Mouse (Mus musculus) liver, adult 2 months (tissue): ENCODE results near the gene Tinag. TPM values are rescaled to one million over a fixed set of nuclear protein-coding genes. Genes with fewer than 3 reads are reported as not detected.
A peak's percentile ranks its signal among the peaks of the same experiment; 100 is the strongest.
"Not testable (repeated sequence)": the region's sequence is repeated elsewhere in the genome, so short reads cannot be mapped to it uniquely, and the experiment has no call there.

Experiments used
- DNase-seq: peaks from one replicate; pipeline ENCODE4 v3.0.0-alpha.2; 2011; ENCODE audit warnings: low read depth, low spot score; ENCODE audit errors: extremely low read depth
- H3K27ac ChIP-seq: fragments of 200-500 bp; replicated peaks from 2 replicates; pipeline ENCODE4 v1.5.1; 2012; ENCODE audit warnings: low read depth, mild to moderate bottlenecking, control low read depth, inconsistent platforms, low read length; ENCODE audit not compliant: insufficient read depth
- H3K27me3 ChIP-seq: fragments of 200-500 bp; 2 replicates; pipeline ENCODE4 v1.6.1; 2012; ENCODE audit warnings: mild to moderate bottlenecking, moderate library complexity, low read length, inconsistent platforms; ENCODE audit not compliant: control insufficient read depth, insufficient read depth
- H3K36me3 ChIP-seq: fragments of 200-500 bp; 2 replicates; pipeline ENCODE4 v1.6.1; 2012; ENCODE audit warnings: low read length, inconsistent platforms; ENCODE audit not compliant: control insufficient read depth, insufficient read depth
- H3K4me1 ChIP-seq: fragments of 200-500 bp; 2 replicates; pipeline ENCODE4 v1.6.1; 2011; ENCODE audit warnings: low read length; ENCODE audit not compliant: control insufficient read depth, insufficient read depth
- H3K4me3 ChIP-seq: fragments of 200-500 bp; 2 replicates; pipeline ENCODE4 v1.5.1; 2011; ENCODE audit warnings: low read depth, mild to moderate bottlenecking, control low read depth, low read length, moderate library complexity; ENCODE audit not compliant: insufficient read depth
- H3K79me2 ChIP-seq: fragments of 200-500 bp; 2 replicates; pipeline ENCODE4 v1.6.1; 2012; ENCODE audit warnings: inconsistent platforms, mild to moderate bottlenecking, low read length, moderate library complexity; ENCODE audit not compliant: control insufficient read depth, insufficient read depth
- H3K9ac ChIP-seq: fragments of 200-500 bp; 2 replicates; pipeline ENCODE4 v1.6.1; 2012; ENCODE audit warnings: low read depth, mild to moderate bottlenecking, control low read depth, inconsistent platforms, low read length
- CTCF ChIP-seq: fragments of 200-500 bp; IDR thresholded peaks from 2 replicates; pipeline ENCODE4 v1.5.1; 2011; ENCODE audit warnings: low read depth, low read length, control low read depth
- POLR2A ChIP-seq: fragments of 200-500 bp; IDR thresholded peaks from 2 replicates; pipeline ENCODE4 v1.6.1; 2011; ENCODE audit warnings: low read length, control low read depth; ENCODE audit not compliant: insufficient read depth; ENCODE audit errors: extremely low read depth
- WGBS: fragments of 180-500 bp; shearing (Covaris S2); methylation state at CpG from one replicate; pipeline ENCODE4 v1.1.7; 2018; 5-methylcytosine and 5-hydroxymethylcytosine counted together
- polyA plus RNA-seq: library from polyadenylated mRNA; depleted of rRNA; stranded (reverse); fragments of >200 nt; gene quantifications from 2 replicates; pipeline ENCODE4 v1.2.3, GENCODE M21; 2012; rRNA removed
- total RNA-seq: library from RNA; depleted of rRNA; stranded (reverse); fragments of >200 nt; gene quantifications from 2 replicates; pipeline ENCODE4 v1.2.3, GENCODE M21; 2014; rRNA removed

Tinag gene
- total RNA-seq (0.13 TPM in 1 of 2 replicates, not detected in the other), polyA plus RNA-seq (not detected in 2 replicates)

- no peaks in the 10 kb centered on the region for H3K27me3 ChIP-seq
- DNase-seq = peak; percentile 35
- H3K4me3 ChIP-seq = no peak within 1 kb of the TSS
- H3K79me2 ChIP-seq = no peaks in the 10 kb centered on the region
- WGBS = 14% methylated on average over 2 of the region's 2 CpGs
- H3K9ac ChIP-seq = no peak within 1 kb of the TSS
- TF ChIP-seq CTCF (no peak), POLR2A (no peak)
- no peaks in the 10 kb centered on the region for H3K36me3 ChIP-seq
- no peak within 1 kb of the TSS for H3K27ac ChIP-seq
- peaks cover 4% of the 10 kb centered on the region; the same call in 1 of the 2 replicates for H3K4me1 ChIP-seq
These were observed at the start of gene Tinag for GRCm38 (mm10) chr9:77045585-77045984. Tinag (minus strand) TSS chr9:77045794.

- not testable (repeated sequence) for H3K27me3 ChIP-seq, H3K36me3 ChIP-seq, H3K27ac ChIP-seq, H3K4me1 ChIP-seq, H3K79me2 ChIP-seq, H3K9ac ChIP-seq, DNase-seq, H3K4me3 ChIP-seq
- 70% methylated on average over 1 of the region's 1 CpGs for WGBS
These were observed 37.6 kb upstream of the Tinag start for GRCm38 (mm10) chr9:77083221-77083620.

- no peaks in the 10 kb centered on the region for H3K36me3 ChIP-seq
- TF ChIP-seq POLR2A = no peak
- no peak overlapping the region for H3K4me3 ChIP-seq
- no peaks in the 10 kb centered on the region for H3K27me3 ChIP-seq
- H3K79me2 ChIP-seq = no peaks in the 10 kb centered on the region
- no peak overlapping the region for H3K9ac ChIP-seq
- WGBS = 39% methylated on average over 2 of the region's 2 CpGs
- no peak overlapping the region for H3K27ac ChIP-seq
- peak; percentile 20 for DNase-seq
- no peaks in the 10 kb centered on the region for H3K4me1 ChIP-seq
These were observed 26.1 kb upstream of the Tinag start for GRCm38 (mm10) chr9:77071676-77072075.

- no peaks in the 10 kb centered on the region for H3K4me1 ChIP-seq
- no peak overlapping the region for H3K4me3 ChIP-seq
- no peak overlapping the region for H3K27ac ChIP-seq
- no peaks in the 10 kb centered on the region for H3K79me2 ChIP-seq
- 77% methylated on average over 4 of the region's 4 CpGs for WGBS
- no peak for TF ChIP-seq POLR2A
- DNase-seq = no peak
- H3K9ac ChIP-seq = no peak overlapping the region
- no peaks in the 10 kb centered on the region for H3K36me3 ChIP-seq
- no peaks in the 10 kb centered on the region for H3K27me3 ChIP-seq
These were observed 11.0 kb upstream of the Tinag start for GRCm38 (mm10) chr9:77056611-77057010.

GRCm38 (mm10) chr9:77054426-77055193 lies 9.0 kb upstream of the Tinag start:
- Histone ChIP-seq H3K9ac (no peak overlapping the region), H3K79me2 (no peaks in the 10 kb centered on the region), H3K27me3 (no peaks in the 10 kb centered on the region), H3K4me3 (no peak overlapping the region), H3K4me1 (no peaks in the 10 kb centered on the region), H3K36me3 (no peaks in the 10 kb centered on the region), H3K27ac (no peak overlapping the region)
- no peak for TF ChIP-seq POLR2A
- no peak for TF ChIP-seq CTCF
- WGBS = 83% methylated on average over 9 of the region's 9 CpGs
- DNase-seq = no peak

- Histone ChIP-seq H3K27ac (no peak overlapping the region), H3K27me3 (no peaks in the 10 kb centered on the region), H3K4me1 (no peaks in the 10 kb centered on the region), H3K9ac (no peak overlapping the region), H3K79me2 (no peaks in the 10 kb centered on the region), H3K36me3 (no peaks in the 10 kb centered on the region), H3K4me3 (no peak overlapping the region)
- 73% methylated on average over 2 of the region's 2 CpGs for WGBS
- no peak for DNase-seq
- TF ChIP-seq CTCF = no peak
- no peak for TF ChIP-seq POLR2A
These were observed 5.8 kb upstream of the Tinag start for GRCm38 (mm10) chr9:77051406-77051805.
